In genomic region chr7:36945024-36945815, GRCm38 (mm10) we compare ENCODE assay signal across 13 mouse cellular contexts.
DNase-seq lines count a peak whose midpoint lies in the region; ATAC-seq lines count a peak whose summit lies in the region.
"Had no signal": no experiment of that assay in that cellular context is flagged by ENCODE, and none has a peak within 500 bp of the region (broad histone marks: within the 10 kb centered on the region; RNA-seq: fewer than 3 reads in every experiment).

No protein-coding gene starts in this region.

- H3K4me2 ChIP-seq in heart, embryonic 11.5 days: no peak overlapping the region
- no peak overlapping the region for H3K4me2 ChIP-seq in limb, embryonic 12.5 days
- H3K4me2 ChIP-seq in neural tube, embryonic 14.5 days (ENCODE audit: low read depth, low read length): no peak overlapping the region
- H3K4me2 ChIP-seq: liver, embryonic 12.5 days had no signal

- peaks cover 13% of the 10 kb centered on the region for H3K4me1 ChIP-seq in heart, embryonic 10.5 days
- 0 out of 2 replicates have a peak, but pooled peaks cover 5% of the 10 kb centered on the region for H3K4me1 ChIP-seq in heart, embryonic 11.5 days (ENCODE audit: control insufficient read depth, insufficient read depth, low read length)
- peaks cover 22% of the 10 kb centered on the region for H3K4me1 ChIP-seq in limb, embryonic 12.5 days (replicated peaks)
- H3K4me1 ChIP-seq in neural tube, embryonic 14.5 days (ENCODE audit: control insufficient read depth, insufficient read depth, low read length): peaks cover 12% of the 10 kb centered on the region
- H3K4me1 ChIP-seq: liver, embryonic 12.5 days had no signal

- H3K9me3 ChIP-seq in heart, embryonic 10.5 days: no peaks in the 10 kb centered on the region
- no peaks in the 10 kb centered on the region for H3K9me3 ChIP-seq in heart, embryonic 11.5 days (replicated peaks; ENCODE audit: control insufficient read depth, low read length)
- H3K9me3 ChIP-seq in limb, embryonic 12.5 days: no peaks in the 10 kb centered on the region
- H3K9me3 ChIP-seq in neural tube, embryonic 14.5 days (ENCODE audit: control insufficient read depth, low read length): no peaks in the 10 kb centered on the region
- H3K9me3 ChIP-seq: liver, embryonic 12.5 days had no signal

- no peak overlapping the region for H3K4me3 ChIP-seq in heart, embryonic 10.5 days
- no peak overlapping the region for H3K4me3 ChIP-seq in heart, embryonic 11.5 days (ENCODE audit: low read depth, low read length)
- no peak overlapping the region for H3K4me3 ChIP-seq in limb, embryonic 12.5 days (replicated peaks)
- H3K4me3 ChIP-seq in neural tube, embryonic 14.5 days (ENCODE audit: low read depth, low read length): no peak overlapping the region
- H3K4me3 ChIP-seq: liver, embryonic 12.5 days had no signal

- no peak for ATAC-seq in heart, embryonic 11.5 days (replicated peaks; ENCODE audit: insufficient number of reproducible peaks, low FRiP score, low TSS enrichment)
- ATAC-seq in limb, embryonic 12.5 days (ENCODE audit: insufficient number of reproducible peaks, insufficient read depth, low FRiP score, low TSS enrichment, low read depth): peak; percentile 68; the same call in 1 of the 2 replicates
- peak; percentile 77 for ATAC-seq in neural tube, embryonic 14.5 days (ENCODE audit: low read depth)
- ATAC-seq: liver, embryonic 12.5 days had no signal

- WGBS in heart, embryonic 10.5 days: 50% methylated on average over 14 of the region's 14 CpGs
- 55% methylated on average over 14 of the region's 14 CpGs for WGBS in heart, embryonic 11.5 days (ENCODE audit: insufficient replicate concordance)
- 58% methylated on average over 14 of the region's 14 CpGs for WGBS in limb, embryonic 12.5 days
- WGBS in neural tube, embryonic 14.5 days: 58% methylated on average over 14 of the region's 14 CpGs

- no peak for DNase-seq in heart, embryonic 10.5 days (ENCODE audit: low spot score)
- DNase-seq in left cerebral cortex, postnatal 4 days: peak; percentile 28
- DNase-seq in left cerebral cortex, postnatal 10 days (ENCODE audit: extremely low spot score in 1 of 2, low spot score in 2 of 2): no peak
- DNase-seq in layer of hippocampus, postnatal 25 days (ENCODE audit: extremely low spot score in 1 of 2, low spot score in 1 of 2): no peak
- DNase-seq in thymus, adult 18-20 months: no peak
- DNase-seq: B cell, adult 2 months; gastrocnemius, postnatal 36 days; kidney, adult 2 months; layer of hippocampus, adult 9-11 months had no signal

- peak overlapping the region; percentile 73 for H3K27ac ChIP-seq in heart, embryonic 10.5 days
- H3K27ac ChIP-seq in heart, embryonic 11.5 days (ENCODE audit: low read depth, low read length): no peak overlapping the region
- H3K27ac ChIP-seq in limb, embryonic 12.5 days: peak overlapping the region; percentile 24; the same call in 1 of the 2 replicates
- peak overlapping the region; percentile 71 for H3K27ac ChIP-seq in neural tube, embryonic 14.5 days (ENCODE audit: low read depth, low read length)
- H3K27ac ChIP-seq: liver, embryonic 12.5 days had no signal

- H3K9ac ChIP-seq in heart, embryonic 11.5 days (ENCODE audit: low read depth, low read length): no peak overlapping the region
- no peak overlapping the region for H3K9ac ChIP-seq in limb, embryonic 12.5 days (replicated peaks)
- no peak overlapping the region for H3K9ac ChIP-seq in neural tube, embryonic 14.5 days (replicated peaks; ENCODE audit: low read depth, low read length)
- H3K9ac ChIP-seq: liver, embryonic 12.5 days had no signal

- H3K36me3 ChIP-seq in heart, embryonic 10.5 days: no peaks in the 10 kb centered on the region
- no peaks in the 10 kb centered on the region for H3K36me3 ChIP-seq in heart, embryonic 11.5 days (ENCODE audit: control insufficient read depth, insufficient read depth, low read length)
- no peaks in the 10 kb centered on the region for H3K36me3 ChIP-seq in limb, embryonic 12.5 days
- no peaks in the 10 kb centered on the region for H3K36me3 ChIP-seq in neural tube, embryonic 14.5 days (ENCODE audit: control insufficient read depth, insufficient read depth, low read length)
- H3K36me3 ChIP-seq: liver, embryonic 12.5 days had no signal

- H3K27me3 ChIP-seq in heart, embryonic 10.5 days (ENCODE audit: insufficient read depth, poor library complexity, severe bottlenecking): no peaks in the 10 kb centered on the region
- H3K27me3 ChIP-seq in heart, embryonic 11.5 days (ENCODE audit: control insufficient read depth, insufficient read depth, low read length): no peaks in the 10 kb centered on the region
- no peaks in the 10 kb centered on the region for H3K27me3 ChIP-seq in limb, embryonic 12.5 days
- H3K27me3 ChIP-seq in neural tube, embryonic 14.5 days (ENCODE audit: control insufficient read depth, insufficient read depth, low read length): no peaks in the 10 kb centered on the region
- H3K27me3 ChIP-seq: liver, embryonic 12.5 days had no signal

- intact Hi-C loops in left cerebral cortex, postnatal 4 days (cut with DNase I): no loop called here
- intact Hi-C loops in left cerebral cortex, postnatal 10 days (cut with DNase I): no loop called here
